Mouse (Mus musculus) limb, embryonic 10.5 days (tissue): ENCODE data around the gene Nectin3. TPM values are rescaled to one million over a fixed set of nuclear protein-coding genes. Genes with fewer than 3 reads are reported as not detected.
"Not testable (repeated sequence)": the region's sequence is repeated elsewhere in the genome, so short reads cannot be mapped to it uniquely, and the experiment has no call there.

Experiments used
- DNase-seq: peaks from one replicate; pipeline ENCODE4 v3.0.0-alpha.2; 2017; ENCODE audit warnings: low spot score
- H3K27ac ChIP-seq: fragments of 300-500 bp; sonication (generic); 2 replicates; pipeline ENCODE4 v1.5.1; 2016; ENCODE audit warnings: mild to moderate bottlenecking
- H3K27me3 ChIP-seq: fragments of 300-500 bp; sonication (generic); 2 replicates; pipeline ENCODE4 v1.6.1; 2016; ENCODE audit warnings: low read depth, mild to moderate bottlenecking; ENCODE audit not compliant: poor library complexity, severe bottlenecking
- H3K36me3 ChIP-seq: fragments of 300-500 bp; sonication (generic); 2 replicates; pipeline ENCODE4 v1.6.1; 2016; ENCODE audit warnings: mild to moderate bottlenecking, moderate library complexity
- H3K4me1 ChIP-seq: fragments of 300-500 bp; sonication (generic); 2 replicates; pipeline ENCODE4 v1.6.1; 2016
- H3K4me3 ChIP-seq: fragments of 300-500 bp; sonication (generic); 2 replicates; pipeline ENCODE4 v1.5.1; 2016; ENCODE audit warnings: mild to moderate bottlenecking, moderate library complexity
- H3K9me3 ChIP-seq: fragments of 300-500 bp; sonication (generic); replicated peaks from 2 replicates; pipeline ENCODE4 v1.6.1; 2016; ENCODE audit warnings: mild to moderate bottlenecking
- WGBS: fragments of 180-500 bp; shearing (Covaris S2); methylation state at CpG from one replicate; pipeline ENCODE4 v1.1.7; 2016; 5-methylcytosine and 5-hydroxymethylcytosine counted together
- polyA plus RNA-seq: library from polyadenylated mRNA; unstranded; fragments of >200 nt; fragmentation: Nextera tagmentation; extraction: Ambion mirVana; gene quantifications from 2 replicates; pipeline ENCODE4 v1.2.1, GENCODE M21; 2016

The Nectin3 gene
- polyA plus RNA-seq, 1 experiment from 2014 or later: 25.9 TPM

DNA sequence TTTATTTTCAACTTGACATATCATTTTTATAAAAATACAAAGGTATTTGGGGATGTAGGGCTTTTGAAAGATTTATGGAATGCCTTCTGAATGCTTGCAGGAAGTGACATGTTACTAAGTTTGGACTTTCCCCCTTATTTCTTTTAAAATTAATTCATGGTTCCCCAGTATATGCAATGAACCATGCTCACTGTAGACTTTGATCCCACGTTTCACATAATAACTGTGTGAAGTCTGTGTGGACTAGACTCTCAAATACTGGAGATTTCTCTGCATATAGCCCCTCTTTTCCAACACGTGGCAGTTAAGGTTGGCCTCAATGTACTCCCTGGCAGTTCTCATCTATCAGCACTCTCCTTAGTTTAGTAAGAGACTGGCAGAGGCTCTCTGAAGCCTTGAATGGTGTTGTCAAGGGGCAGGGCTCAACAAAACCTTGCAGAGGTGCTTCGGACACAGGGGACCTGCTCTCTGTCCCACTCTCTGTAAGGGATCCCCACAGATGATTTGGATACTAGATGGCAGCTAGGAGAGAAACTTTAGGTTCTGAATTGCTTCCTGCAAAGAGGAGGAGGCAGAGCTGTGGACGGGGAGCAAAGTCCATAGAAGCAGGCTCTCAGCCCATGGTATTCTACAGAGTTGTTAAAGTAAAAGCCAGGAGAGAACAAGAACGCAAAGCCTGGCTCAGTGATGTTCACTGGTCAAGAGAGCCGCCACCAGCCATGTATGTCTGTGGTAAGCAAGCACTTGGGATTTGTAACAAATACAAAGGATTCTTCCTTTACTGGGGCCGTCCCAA lies 91.3 kb downstream of the Nectin3 start:
- Histone ChIP-seq H3K27me3 (no peaks in the 10 kb centered on the region), H3K27ac (no peak overlapping the region), H3K9me3 (no peaks in the 10 kb centered on the region), H3K4me3 (no peak overlapping the region), H3K36me3 (no peaks in the 10 kb centered on the region), H3K4me1 (no peaks in the 10 kb centered on the region)
- 91% methylated on average over 7 of the region's 7 CpGs for WGBS
- no peak for DNase-seq

GRCm38 (mm10) chr16:46397945-46398344 lies 100.4 kb downstream of the Nectin3 start:
- H3K4me1 ChIP-seq: no peaks in the 10 kb centered on the region
- peaks cover 5% of the 10 kb centered on the region; the same call in 1 of the 2 replicates for H3K36me3 ChIP-seq
- 87% methylated on average over 4 of the region's 4 CpGs for WGBS
- no peaks in the 10 kb centered on the region for H3K9me3 ChIP-seq
- H3K27ac ChIP-seq: no peak overlapping the region
- no peak for DNase-seq
- no peaks in the 10 kb centered on the region for H3K27me3 ChIP-seq
- no peak overlapping the region for H3K4me3 ChIP-seq

DNA sequence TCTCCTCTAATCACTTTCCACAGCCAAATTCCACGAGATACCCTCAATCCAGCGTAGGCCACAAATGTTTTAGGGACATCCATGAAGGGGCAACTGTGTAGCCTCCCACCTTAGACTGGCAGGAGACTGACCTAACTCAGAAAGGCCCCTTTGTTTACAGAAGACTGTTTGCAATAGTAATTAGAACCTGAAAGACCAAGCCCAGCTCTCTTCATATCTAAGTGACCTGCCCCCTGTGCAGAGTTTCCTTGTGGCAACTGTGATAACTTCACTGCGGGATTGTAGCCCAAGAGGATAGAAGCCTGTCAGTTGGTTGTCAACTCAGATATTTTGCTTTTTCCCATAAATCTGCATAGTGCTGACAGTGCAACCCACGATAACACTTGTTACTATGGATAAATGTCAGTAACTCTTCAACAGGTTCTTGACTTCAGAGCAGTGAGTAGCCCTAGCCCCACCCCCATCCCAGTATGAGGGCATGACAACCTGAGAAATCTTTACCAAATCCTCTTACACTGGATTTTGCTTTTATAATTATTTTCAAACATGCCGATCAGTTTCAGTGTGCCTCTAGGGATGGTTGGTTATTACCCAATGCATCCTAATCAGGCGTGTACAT lies 108.8 kb downstream of the Nectin3 start:
- 85% methylated on average over 6 of the region's 6 CpGs for WGBS

DNA sequence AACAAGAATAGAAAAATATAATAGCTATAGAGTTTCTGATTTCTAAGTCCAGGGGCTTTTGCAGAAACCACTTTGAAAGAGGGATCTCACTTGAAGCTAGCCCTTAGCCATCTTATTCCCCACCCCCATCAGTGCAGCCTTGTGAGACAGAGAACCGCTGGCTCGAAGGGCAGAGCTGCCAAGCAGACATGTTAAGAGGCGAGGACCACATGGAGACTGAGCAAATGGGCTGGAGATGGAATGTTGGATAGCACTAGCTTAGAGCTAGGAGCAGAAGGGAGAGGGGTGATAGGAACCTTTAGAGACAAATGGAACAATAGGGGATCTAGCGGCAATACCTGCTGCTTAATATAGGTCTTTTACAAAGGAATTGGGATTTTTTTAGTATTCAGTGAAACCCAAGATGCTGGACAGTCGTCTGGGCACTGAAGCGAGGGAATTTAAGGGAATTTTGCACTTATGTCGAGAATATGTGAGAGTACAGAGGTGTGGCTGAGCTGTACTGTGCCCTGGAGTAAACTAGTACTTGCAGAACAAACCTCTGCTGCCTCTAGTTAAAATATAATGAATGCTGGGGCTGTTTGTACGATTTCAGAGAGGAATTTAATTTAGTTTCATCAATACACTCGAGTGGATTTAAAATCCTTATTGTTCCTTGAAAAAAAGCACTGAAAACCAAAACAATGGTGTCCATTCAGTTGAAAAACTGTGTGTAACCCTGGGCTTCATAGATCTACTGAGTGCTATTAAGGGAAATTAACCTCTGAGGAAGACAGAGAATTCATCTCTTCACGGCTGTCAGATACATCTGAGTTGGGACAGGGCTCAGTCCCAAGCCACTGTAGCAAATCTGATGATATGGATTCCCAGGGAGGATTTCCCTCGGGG lies 109.6 kb downstream of the Nectin3 start:
- Histone ChIP-seq H3K4me3 (no peak overlapping the region), H3K36me3 (no peaks in the 10 kb centered on the region), H3K4me1 (no peaks in the 10 kb centered on the region), H3K27me3 (no peaks in the 10 kb centered on the region), H3K9me3 (no peaks in the 10 kb centered on the region), H3K27ac (no peak overlapping the region)
- no peak for DNase-seq
- 80% methylated on average over 11 of the region's 11 CpGs for WGBS

More for the DNA sequence above, 108.8 kb downstream of the Nectin3 start:
- H3K36me3 ChIP-seq: no peaks in the 10 kb centered on the region
- no peaks in the 10 kb centered on the region for H3K9me3 ChIP-seq
- no peak overlapping the region for H3K27ac ChIP-seq
- H3K27me3 ChIP-seq: no peaks in the 10 kb centered on the region
- H3K4me1 ChIP-seq: no peaks in the 10 kb centered on the region
- H3K4me3 ChIP-seq: no peak overlapping the region
- no peak for DNase-seq

DNA sequence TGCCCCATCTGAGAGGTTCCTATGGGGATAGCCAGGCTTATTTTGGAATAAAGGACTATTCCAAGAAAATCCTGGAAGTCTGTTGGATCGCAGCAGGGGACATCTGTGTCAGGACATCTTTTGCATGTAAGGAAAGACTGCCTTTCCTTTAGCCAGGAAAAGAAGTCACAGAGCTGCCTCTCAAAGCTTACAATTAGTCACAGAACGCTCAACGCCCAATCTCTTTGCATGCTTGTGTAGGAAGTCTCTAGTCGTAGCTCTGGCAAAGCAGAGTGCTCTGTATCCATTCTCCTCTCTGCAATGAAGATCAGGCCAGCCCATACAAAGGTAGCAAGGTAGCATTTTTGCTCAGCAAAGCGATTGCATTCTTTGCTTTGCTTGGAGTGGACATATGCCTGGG lies 114.0 kb downstream of the Nectin3 start:
- DNase-seq: no peak
- Histone ChIP-seq H3K9me3 (no peaks in the 10 kb centered on the region), H3K27me3 (no peaks in the 10 kb centered on the region), H3K4me3 (no peak overlapping the region), H3K36me3 (no peaks in the 10 kb centered on the region), H3K4me1 (no peaks in the 10 kb centered on the region), H3K27ac (no peak overlapping the region)
- WGBS: 88% methylated on average over 5 of the region's 5 CpGs

- no peaks in the 10 kb centered on the region for H3K4me1 ChIP-seq
- DNase-seq: no peak
- H3K27me3 ChIP-seq: no peaks in the 10 kb centered on the region
- no peaks in the 10 kb centered on the region for H3K36me3 ChIP-seq
- H3K9me3 ChIP-seq: no peaks in the 10 kb centered on the region
- 91% methylated on average over 4 of the region's 4 CpGs for WGBS
- H3K4me3 ChIP-seq: no peak overlapping the region
- no peak overlapping the region for H3K27ac ChIP-seq
Measured at GRCm38 (mm10) chr16:46383344-46383743, 115.0 kb downstream of the Nectin3 start.

DNA sequence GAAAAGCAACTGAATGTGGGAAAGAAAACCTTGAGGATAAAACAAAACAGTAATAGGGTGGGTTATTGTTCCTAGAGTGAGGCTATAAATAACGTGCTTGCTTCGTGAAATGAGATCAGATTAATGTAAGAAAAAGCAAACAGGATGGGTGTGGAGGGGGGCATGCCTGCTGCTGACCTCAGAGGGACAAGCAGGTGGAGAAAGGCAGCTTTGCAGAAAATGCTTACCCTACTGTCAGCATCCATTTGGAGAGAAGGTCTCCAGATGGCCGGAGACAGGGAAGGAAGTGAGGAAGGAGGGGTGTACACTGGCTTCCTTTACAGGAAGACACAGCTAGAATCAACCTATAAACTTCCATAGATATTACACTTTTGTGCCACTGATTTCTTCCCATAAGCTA lies 121.8 kb downstream of the Nectin3 start:
- H3K27ac ChIP-seq: no peak overlapping the region
- H3K4me1 ChIP-seq: peaks cover 6% of the 10 kb centered on the region
- no peaks in the 10 kb centered on the region for H3K27me3 ChIP-seq
- no peaks in the 10 kb centered on the region for H3K9me3 ChIP-seq
- no peaks in the 10 kb centered on the region for H3K36me3 ChIP-seq
- DNase-seq: no peak
- 60% methylated on average over 3 of the region's 3 CpGs for WGBS
- no peak overlapping the region for H3K4me3 ChIP-seq

GRCm38 (mm10) chr16:46362022-46362421 lies 136.3 kb downstream of the Nectin3 start:
- no peaks in the 10 kb centered on the region for H3K27me3 ChIP-seq
- H3K36me3 ChIP-seq: no peaks in the 10 kb centered on the region
- DNase-seq: no peak
- no peak overlapping the region for H3K4me3 ChIP-seq
- 69% methylated on average over 6 of the region's 6 CpGs for WGBS
- H3K4me1 ChIP-seq: peaks cover 13% of the 10 kb centered on the region
- H3K27ac ChIP-seq: no peak overlapping the region
- H3K9me3 ChIP-seq: no peaks in the 10 kb centered on the region

DNA sequence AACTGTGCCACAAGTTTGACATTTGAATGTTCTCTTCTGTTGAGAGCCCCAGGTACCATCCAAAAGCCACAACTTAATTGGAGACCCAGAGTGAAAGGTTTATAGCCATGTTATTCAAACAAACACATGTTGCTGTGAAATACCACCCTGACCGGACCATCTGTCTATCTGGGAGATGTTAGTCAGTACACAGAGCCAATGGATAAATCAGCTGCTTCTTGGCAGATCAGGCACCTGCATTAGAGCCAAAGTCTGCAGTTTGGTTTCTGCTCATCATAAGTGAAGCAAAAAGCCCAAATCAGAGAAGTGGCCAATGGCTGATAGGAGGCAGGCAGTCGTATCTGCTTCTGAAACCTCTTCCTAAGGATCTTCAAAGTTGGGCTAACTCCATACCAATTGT lies 140.7 kb downstream of the Nectin3 start:
- not testable (repeated sequence) for H3K36me3 ChIP-seq, H3K27me3 ChIP-seq, H3K4me3 ChIP-seq, DNase-seq, H3K9me3 ChIP-seq, H3K27ac ChIP-seq
- H3K4me1 ChIP-seq: peaks cover 13% of the 10 kb centered on the region
- WGBS: 75% methylated on average over 2 of the region's 2 CpGs

GRCm38 (mm10) chr16:46356663-46357062 lies 141.7 kb downstream of the Nectin3 start:
- Histone ChIP-seq H3K36me3 (no peaks in the 10 kb centered on the region), H3K27me3 (no peaks in the 10 kb centered on the region; the same call in 1 of the 2 replicates), H3K27ac (no peak overlapping the region), H3K4me1 (peaks cover 4% of the 10 kb centered on the region), H3K9me3 (no peaks in the 10 kb centered on the region), H3K4me3 (no peak overlapping the region)
- DNase-seq: no peak
- WGBS: 69% methylated on average over 3 of the region's 3 CpGs
